Mouse (Mus musculus): ENCODE data around the gene Tmem198.

Gene Tmem198

DNA sequence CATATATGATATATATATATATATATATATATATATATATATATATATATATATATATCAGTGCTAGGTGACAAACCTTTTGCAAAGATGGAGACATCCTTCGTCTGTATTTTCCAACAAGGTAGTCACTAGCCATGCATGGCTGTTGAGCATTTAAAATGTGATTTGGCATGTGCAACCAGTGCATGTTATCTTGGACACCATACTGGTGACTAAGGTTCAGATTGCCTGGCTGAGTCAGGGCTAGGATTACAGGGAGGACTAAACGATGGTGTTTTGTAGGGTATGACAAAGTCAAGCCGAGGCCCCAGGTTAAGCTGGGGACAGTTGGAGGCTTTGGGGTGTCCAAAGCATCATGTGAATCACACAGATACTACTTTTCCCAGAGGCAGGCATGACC lies 23.9 kb upstream of the Tmem198 start:
- no peak for DNase-seq (ENCODE audit: low spot score in 2 of 2)

GRCm38 (mm10) chr1:75455948-75456347 lies 23.4 kb upstream of the Tmem198 start:
- no peak for DNase-seq (ENCODE audit: low spot score in 2 of 2)

- DNase-seq (ENCODE audit: low spot score in 2 of 2) = no peak
Observed at GRCm38 (mm10) chr1:75456746-75457564, 22.4 kb upstream of the Tmem198 start.

DNA sequence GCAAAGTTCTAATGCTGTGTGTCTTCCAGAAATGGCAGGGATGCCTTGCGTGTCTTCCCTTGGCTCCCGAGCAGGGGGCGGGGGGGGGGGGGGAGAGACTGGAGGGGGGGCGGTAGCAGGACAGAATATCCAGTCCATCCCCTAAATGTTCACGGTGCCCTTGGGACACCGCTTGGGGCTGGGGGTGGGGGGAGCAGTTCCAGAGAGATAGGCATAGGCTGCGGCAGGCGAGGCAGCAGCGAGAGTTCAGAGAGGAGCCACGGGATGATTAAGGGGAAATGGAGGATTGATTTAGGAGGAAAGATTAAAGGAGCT lies 21.7 kb upstream of the Tmem198 start:
- no peak for DNase-seq (ENCODE audit: low spot score in 2 of 2)

GRCm38 (mm10) chr1:75458025-75458788 lies 21.1 kb upstream of the Tmem198 start:
- DNase-seq (ENCODE audit: low spot score in 2 of 2) = no peak

DNA sequence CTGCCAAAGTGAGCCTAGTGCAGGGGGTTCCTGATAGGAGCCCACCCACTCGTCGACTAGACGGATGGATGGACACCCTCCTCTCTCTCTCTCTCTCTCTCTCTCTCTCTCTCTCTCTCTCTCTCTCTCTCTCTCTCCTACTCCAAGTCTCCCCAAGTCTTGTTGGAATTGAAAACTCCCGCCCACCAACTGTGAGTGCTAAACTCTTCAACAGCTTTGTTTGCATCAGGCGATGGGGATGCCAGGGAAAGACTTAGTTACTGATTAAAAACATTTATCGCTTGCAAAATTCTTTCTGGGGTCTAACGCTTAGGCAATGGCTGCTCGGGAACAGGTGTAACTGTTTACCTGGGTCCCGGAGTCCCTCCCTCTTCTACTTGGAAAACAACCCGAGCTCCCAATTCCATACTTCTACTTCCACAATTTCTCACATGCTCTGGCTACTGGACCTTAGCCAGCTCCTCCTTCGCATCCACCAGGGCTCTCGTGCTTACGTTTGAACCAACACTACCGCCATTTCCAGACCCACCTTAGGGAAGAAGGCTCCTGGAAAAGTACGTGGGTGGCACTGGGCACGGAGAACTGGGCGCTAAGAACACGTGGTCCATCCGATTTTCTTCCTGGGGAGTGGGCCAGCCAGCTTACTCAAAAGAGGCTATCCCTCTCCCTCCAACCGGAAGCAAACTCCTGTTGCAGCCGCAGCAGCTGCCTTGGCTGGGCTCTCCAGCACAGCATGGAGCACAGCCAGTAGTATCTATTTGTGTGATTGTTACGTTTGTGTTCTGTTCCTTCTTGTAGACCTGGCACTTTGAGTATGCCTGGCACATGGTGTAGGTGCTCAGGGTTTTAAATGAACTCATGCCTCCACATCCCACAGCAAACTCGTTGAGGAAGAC lies 20.3 kb upstream of the Tmem198 start:
- DNase-seq (ENCODE audit: low spot score in 2 of 2) = no peak

GRCm38 (mm10) chr1:75460297-75460696 lies 19.0 kb upstream of the Tmem198 start:
- no peak for DNase-seq (ENCODE audit: low spot score in 2 of 2)

DNA sequence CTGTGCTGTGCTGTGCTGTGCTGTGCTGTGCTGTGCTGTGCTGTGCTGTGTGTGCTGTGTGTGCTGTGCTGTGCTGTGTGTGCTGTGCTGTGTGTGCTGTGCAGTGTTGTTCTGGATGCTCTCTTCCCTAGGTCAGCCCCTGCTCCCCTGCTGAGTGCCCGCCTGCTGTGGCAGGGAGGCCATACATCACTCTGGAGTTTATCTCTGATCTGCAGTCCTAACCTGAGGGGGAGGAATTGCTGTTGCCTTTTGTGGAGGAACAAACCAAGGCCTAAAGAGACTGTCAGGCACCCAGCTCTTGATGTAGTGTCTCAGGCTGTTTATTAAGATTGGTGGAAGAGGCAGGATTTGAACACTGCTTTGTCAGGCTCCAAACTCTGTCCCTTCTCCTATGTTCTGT lies 16.7 kb upstream of the Tmem198 start:
- DNase-seq (ENCODE audit: low spot score in 2 of 2) = no peak

- DNase-seq (ENCODE audit: low spot score in 2 of 2) = no peak
Observed at GRCm38 (mm10) chr1:75463652-75464204, 15.6 kb upstream of the Tmem198 start.

DNA sequence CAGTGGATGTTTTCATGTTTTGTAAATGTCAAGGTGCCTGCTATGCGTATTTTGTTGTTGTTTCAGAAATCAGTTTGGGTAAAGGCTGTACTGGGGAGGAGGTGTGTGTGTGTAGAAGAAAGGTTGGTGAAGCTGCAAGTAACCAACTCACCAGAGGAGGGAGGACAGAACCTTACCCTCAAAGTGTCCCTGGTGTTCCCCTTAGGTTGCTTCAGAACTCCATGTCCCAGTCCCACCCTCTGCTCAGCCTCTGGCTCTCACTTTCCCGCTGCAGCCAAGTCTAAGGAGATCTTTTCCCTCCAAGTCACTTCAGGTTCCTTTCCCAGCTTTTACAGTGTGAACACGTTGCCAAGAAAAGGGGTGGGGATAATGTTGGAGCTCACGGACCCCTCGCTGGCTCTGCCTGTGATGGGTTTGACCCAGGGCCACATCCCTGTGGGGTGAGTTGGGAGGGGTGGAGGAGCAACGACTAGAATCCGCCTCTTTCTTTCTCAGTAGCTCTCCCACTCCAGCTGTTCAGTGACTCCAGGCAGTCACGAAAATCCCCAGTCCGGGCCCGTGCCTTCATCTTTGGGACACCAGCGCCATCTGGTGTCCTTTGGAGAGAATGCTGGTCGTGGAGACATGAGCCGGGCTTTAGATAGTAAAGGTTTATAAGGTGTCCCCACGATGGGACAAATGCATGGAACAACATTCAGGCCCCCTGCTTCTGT lies 12.0 kb upstream of the Tmem198 start:
- DNase-seq (ENCODE audit: low spot score in 2 of 2) = peak in 1 of 2 experiments; percentile 54

- DNase-seq (ENCODE audit: low spot score in 2 of 2) = no peak
Observed at GRCm38 (mm10) chr1:75469287-75469825, 10.0 kb upstream of the Tmem198 start.

DNA sequence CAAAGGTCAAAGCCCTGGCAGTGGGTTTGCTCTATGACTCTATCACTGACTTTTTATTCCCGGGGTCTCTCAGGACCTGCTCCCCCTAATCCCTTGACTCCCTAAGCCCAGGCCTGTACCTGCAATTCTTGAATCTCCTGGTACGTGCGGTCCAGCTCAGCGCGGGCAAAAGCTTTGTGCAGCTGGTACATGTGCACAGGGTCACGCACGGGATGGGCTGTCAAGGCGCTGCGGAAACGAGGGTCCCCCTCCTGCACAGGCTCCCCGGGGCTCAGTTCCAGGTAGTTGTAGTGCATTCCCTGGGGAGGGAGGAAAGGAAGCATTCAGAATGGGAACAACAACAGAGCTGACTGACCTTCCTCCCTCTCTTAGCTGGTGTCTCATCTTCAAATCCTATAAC lies 2.9 kb upstream of the Tmem198 start:
- no peak for DNase-seq (ENCODE audit: low spot score in 2 of 2)

GRCm38 (mm10) chr1:75477264-75477965 lies 1.9 kb upstream of the Tmem198 start:
- DNase-seq (ENCODE audit: low spot score in 2 of 2) = peak; percentile 64 to 73

DNA sequence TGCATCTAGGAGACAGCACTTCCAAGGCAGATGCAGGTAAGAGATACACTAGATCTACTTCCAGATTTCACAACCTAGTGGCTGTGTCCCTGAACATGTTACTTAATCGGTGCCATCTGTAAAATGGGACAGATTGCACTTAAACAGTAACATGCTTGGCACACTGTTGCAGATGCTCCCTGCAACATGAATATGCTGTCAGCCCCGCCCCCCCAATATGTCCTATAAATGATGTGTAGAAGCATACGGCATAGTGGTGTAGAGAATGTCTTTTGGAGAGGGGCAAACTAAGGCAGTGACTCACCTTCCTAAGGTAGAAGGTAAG lies 1.4 kb upstream of the Tmem198 start:
- no peak for DNase-seq (ENCODE audit: low spot score in 2 of 2)

- no peak for DNase-seq (ENCODE audit: low spot score in 2 of 2)
Observed at GRCm38 (mm10) chr1:75478497-75478896, 835 bp upstream of the Tmem198 start.

DNA sequence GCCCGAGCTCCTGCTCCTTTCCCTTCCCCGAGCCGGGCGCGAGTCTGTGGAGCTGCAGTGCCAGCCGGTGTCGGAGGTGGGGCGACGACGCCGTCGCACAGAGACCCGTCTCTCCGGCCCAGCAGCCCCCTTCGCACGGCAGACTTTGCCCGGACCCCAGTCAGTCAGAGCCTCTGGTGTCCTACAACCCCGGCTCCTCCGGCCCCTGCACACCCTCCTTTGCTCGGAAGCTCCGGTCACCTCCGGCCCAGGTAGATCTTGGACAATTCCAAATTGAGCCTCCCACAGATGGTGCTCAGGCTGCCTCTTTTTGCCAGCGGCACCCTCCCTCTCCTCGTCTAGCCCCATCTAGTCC lies 280 bp downstream of the Tmem198 start:
- DNase-seq (ENCODE audit: low spot score in 2 of 2) = no peak

- no peak for DNase-seq (ENCODE audit: low spot score in 2 of 2)
Observed at GRCm38 (mm10) chr1:75480036-75480435, 704 bp downstream of the Tmem198 start.

GRCm38 (mm10) chr1:75480735-75481134 lies 1.4 kb downstream of the Tmem198 start:
- DNase-seq (ENCODE audit: low spot score in 2 of 2) = no peak

DNA sequence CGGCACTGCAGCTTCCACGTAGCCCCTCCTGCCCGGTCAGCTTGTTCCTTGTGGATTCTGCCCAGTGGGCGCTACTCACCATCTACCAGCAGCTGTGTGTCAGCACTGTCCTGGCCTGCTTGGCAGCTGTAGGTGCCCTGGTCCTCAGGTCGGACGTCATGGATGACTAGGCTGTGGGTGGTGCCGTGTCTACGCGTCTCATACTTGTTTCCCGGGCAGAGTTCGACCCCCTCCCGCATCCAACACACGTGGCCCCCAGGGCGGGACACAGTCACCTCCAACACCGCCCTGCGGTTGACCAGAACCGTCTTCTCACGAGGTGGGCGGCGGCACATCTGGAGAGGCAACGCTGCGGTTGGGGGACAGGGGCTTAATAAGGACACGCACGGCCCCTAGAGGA lies 7.2 kb downstream of the Tmem198 start:
- DNase-seq (ENCODE audit: low spot score in 2 of 2) = no peak

DNA sequence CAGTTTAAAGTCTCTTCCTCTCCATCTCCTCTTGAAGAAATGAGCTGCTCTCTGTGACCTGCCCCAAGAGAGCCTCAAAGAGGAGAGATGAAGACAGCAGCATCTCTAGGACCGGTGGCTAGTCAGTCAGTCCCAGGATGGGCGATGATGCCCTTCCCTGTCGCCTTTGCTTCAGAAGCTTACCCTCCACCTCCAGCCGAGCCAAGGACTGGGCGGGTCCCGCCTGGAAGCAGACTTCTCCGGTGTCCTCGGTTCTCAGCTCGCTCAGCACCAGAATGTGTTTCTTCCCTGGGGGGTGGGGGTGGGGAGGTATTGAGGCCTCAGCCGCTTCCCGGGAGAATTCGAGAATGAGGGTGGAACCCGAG lies 7.7 kb downstream of the Tmem198 start:
- DNase-seq (ENCODE audit: low spot score in 2 of 2) = no peak
